Mouse (Mus musculus) adrenal gland, postnatal 36 days (tissue): ENCODE results near the gene Trim31. TPM values are rescaled to one million over a fixed set of nuclear protein-coding genes. Genes with fewer than 3 reads are reported as not detected.

Experiments
- DNase-seq, 2 experiments: peaks; one replicate each; pipeline ENCODE4 v3.0.0; 2021; ENCODE audit warnings: mixed read lengths in 1 of 2
- total RNA-seq, 2 experiments: library from RNA; stranded (reverse); gene quantifications; 2 replicates each; pipeline ENCODE4 v1.2.3; 2021

Trim31 gene
- total RNA-seq, 2 experiments from 2014 or later = not detected

- DNase-seq = no peak
Observed at GRCm38 (mm10) chr17:36944121-36944775, 46.3 kb downstream of the Trim31 start.

GRCm38 (mm10) chr17:36947051-36947819 is 49.3 kb downstream of the Trim31 start:
- DNase-seq = peak; percentile 81 to 82

GRCm38 (mm10) chr17:36948286-36948685 is 50.4 kb downstream of the Trim31 start:
- no peak for DNase-seq

DNA sequence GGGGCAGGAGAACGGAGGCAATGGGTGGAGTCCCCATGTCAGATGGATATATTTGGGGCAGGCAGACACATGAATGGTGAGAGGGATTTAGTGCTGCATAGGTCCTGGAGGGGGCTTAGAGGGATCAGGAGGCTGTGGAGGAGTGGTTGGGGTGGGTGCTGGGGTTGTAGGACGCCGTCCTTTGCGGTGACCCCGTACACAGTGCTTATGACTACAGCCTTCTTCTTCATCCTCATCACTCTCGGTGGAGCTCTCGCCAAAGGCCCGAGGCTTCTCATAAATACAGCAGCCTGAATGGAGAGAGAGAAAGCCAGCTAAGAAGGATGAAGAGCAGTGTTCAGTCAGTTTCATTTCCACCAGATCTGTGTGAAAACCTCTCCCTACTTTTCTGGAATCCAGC is 51.3 kb downstream of the Trim31 start:
- DNase-seq = no peak

- peak; percentile 96 to 97 for DNase-seq
Observed at GRCm38 (mm10) chr17:36950981-36951947, 53.3 kb downstream of the Trim31 start, which contains the start of gene Ppp1r11. Ppp1r11 (minus strand) TSS chr17:36951741.

- DNase-seq = no peak
Observed at GRCm38 (mm10) chr17:36952631-36953030, 54.7 kb downstream of the Trim31 start.

GRCm38 (mm10) chr17:36953062-36953461 is 55.1 kb downstream of the Trim31 start:
- no peak for DNase-seq

DNA sequence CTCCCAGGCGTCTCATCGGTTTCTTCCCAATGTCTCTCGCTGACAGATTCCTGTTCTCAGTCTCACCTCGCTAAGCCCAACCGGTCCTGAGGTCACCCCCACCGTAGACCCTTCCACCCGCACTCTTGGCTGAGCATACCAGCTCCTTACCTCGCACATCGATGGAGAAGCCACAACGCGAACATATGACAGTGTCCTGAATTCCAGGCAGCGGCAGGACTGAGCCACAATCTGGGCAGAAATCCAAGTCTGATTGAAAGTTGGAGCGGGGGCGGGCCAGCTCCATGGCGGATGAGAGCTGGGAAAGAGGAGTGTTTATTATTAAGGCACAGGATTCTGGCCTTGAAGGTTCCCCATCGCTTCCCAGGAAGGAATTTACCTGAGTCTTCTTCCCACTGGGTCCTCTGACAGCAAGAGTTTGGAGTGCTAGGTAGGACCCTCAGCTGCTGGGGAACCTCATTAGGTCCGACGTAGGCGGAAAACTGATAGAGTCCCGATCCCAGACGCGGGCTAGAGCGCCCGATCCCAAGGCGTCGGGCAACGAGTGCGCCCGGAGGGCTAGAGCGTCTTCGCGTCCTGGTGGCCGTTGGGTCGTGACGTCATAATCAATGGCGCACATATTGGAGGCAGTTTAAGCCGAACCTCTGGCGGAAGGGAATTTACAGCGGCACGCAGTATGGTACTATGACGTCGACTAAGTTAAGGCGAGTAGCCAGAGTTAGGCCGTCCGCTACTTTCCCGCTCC is 60.3 kb downstream of the Trim31 start, which contains the start of the genes Znrd1 and Znrd1as:
Znrd1 (minus strand) TSS at position 561 of the 745 bp plus-strand sequence.
Znrd1as (plus strand) TSS at position 594 of the 745 bp plus-strand sequence.
- DNase-seq = peak; percentile 95 to 96

DNA sequence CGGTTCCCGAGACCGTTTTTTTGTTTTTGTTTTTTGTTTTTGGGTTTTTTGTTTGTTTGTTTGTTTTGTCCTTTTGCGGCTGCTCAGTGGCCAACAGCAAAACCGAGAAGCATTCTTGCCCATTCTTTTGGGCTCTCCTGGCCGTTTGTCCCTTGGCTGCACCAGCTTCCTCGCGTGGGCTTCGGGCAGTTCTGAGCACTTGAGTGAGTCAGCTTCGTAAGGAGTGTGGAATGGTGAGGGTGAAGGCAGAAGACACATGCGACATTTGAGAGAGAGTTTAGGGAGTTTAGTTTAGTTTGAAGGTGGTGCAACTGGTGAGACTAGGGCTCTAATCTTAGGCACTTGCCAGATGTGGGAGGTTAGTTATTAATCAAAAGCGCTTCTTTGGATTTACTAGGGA is 61.0 kb downstream of the Trim31 start:
- peak in 1 of 2 experiments; percentile 19 for DNase-seq

Other genes starting within 250 kb of the Trim31 start
- not detected for gene H2-M1, start 225.9 kb upstream of the Trim31 start, total RNA-seq
- not detected for gene H2-M10.5, start 125.2 kb upstream of the Trim31 start, total RNA-seq
- gene H2-M10.6, start 85.9 kb upstream of the Trim31 start, total RNA-seq = not detected
- 10 to 100 TPM; 57.8 to 61.3 TPM for gene Trim26, start 61.0 kb upstream of the Trim31 start, total RNA-seq
- under 1 TPM in 1 of 2 experiments, not detected in 1; 0.16 TPM for gene Trim15, start 30.9 kb upstream of the Trim31 start, total RNA-seq
- gene Trim10, start 28.5 kb upstream of the Trim31 start, total RNA-seq = under 1 TPM; 0.20 to 0.43 TPM
- gene Trim40, start 8.0 kb upstream of the Trim31 start, total RNA-seq = under 1 TPM; 0.23 to 0.40 TPM
- gene Rnf39, start 44.8 kb downstream of the Trim31 start, total RNA-seq = under 1 TPM in 1 of 2 experiments, not detected in 1; 0.16 TPM
- gene Ppp1r11, start 53.6 kb downstream of the Trim31 start, total RNA-seq = 100 to 1,000 TPM in 1 of 2 experiments, 10 to 100 TPM in 1; 91.8 to 102 TPM
- 10 to 100 TPM; 44.2 to 45.0 TPM for gene Znrd1, start 60.4 kb downstream of the Trim31 start, total RNA-seq
- gene Znrd1as, start 60.5 kb downstream of the Trim31 start, total RNA-seq = 10 to 100 TPM in 1 of 2 experiments, 1 to 10 TPM in 1; 9.0 to 13.6 TPM
- gene 2410137M14Rik, start 83.1 kb downstream of the Trim31 start, total RNA-seq = not detected
- gene H2-M5, start 91.4 kb downstream of the Trim31 start, total RNA-seq = not detected
- gene Zfp57, start 103.0 kb downstream of the Trim31 start, total RNA-seq = 1 to 10 TPM; 1.5 to 3.3 TPM
- gene Mog, start 125.3 kb downstream of the Trim31 start, total RNA-seq = not detected
- gene Gabbr1, start 147.8 kb downstream of the Trim31 start, total RNA-seq = 10 to 100 TPM; 23.7 to 26.4 TPM
- gene Olfr90, start 190.4 kb downstream of the Trim31 start, total RNA-seq = not detected
- not detected for gene Olfr91, start 200.2 kb downstream of the Trim31 start, total RNA-seq
- not detected for gene Olfr92, start 222.0 kb downstream of the Trim31 start, total RNA-seq